ENCODE assay signal across 16 mouse cellular contexts in the genomic region with DNA sequence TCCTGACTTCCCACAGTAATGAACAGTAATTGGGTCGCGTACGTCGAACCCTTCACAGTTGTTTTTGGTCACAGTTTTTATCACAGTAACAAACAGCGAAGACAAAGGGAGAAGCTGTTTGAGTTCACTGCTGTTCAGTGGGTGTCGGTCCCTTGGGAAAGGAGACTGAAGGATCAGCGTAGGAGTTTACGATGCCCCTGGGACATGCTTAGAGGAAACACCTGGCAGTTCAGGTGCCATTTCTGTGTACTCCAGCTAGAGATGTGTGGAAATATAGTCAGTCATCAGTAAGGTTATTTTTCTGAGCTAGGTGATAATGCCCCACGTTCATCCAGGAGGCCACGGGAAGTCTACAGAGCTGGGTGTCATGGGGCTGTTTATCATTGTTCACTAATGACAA.
"Had no signal": no experiment of that assay in that cellular context is flagged by ENCODE, and none has a peak within 500 bp of the region (broad histone marks: within the 10 kb centered on the region; RNA-seq: fewer than 3 reads in every experiment).

No protein-coding gene starts in this region.

- DNase-seq: kidney, adult 8-10 months; liver; liver, embryonic 13.5 days; liver, postnatal 0 days; lung, postnatal 14 days; right cerebral cortex, postnatal 14 days; thymus, postnatal 14 days had no signal

- H3K27ac ChIP-seq: left cerebral cortex, adult 2 months; limb, embryonic 12.5 days; liver, embryonic 13.5 days; lung, embryonic 15.5 days; macrophage; neural tube, embryonic 13.5 days had no signal

- ATAC-seq: intestine, postnatal 0 days; liver, postnatal 0 days; midbrain, embryonic 16.5 days had no signal

- H3K9ac ChIP-seq: limb, embryonic 12.5 days; liver, embryonic 13.5 days; liver, postnatal 0 days; lung, embryonic 15.5 days; neural tube, embryonic 13.5 days had no signal

- H3K4me3 ChIP-seq: left cerebral cortex, adult 2 months; limb, embryonic 12.5 days; liver, embryonic 13.5 days; lung, embryonic 15.5 days; megakaryocyte, embryonic 14.5 days; neural tube, embryonic 13.5 days had no signal

- H3K36me3 ChIP-seq: limb, embryonic 12.5 days; liver, embryonic 13.5 days; lung, embryonic 15.5 days; neural tube, embryonic 13.5 days had no signal

- H3K9me3 ChIP-seq: limb, embryonic 12.5 days; liver, embryonic 13.5 days; lung, embryonic 15.5 days; megakaryocyte, embryonic 14.5 days; neural tube, embryonic 13.5 days had no signal

- H3K4me2 ChIP-seq: limb, embryonic 12.5 days; liver, embryonic 13.5 days; lung, embryonic 15.5 days; midbrain, embryonic 11.5 days; neural tube, embryonic 13.5 days had no signal

- H3K4me1 ChIP-seq: liver, embryonic 13.5 days had no signal

- H3K27me3 ChIP-seq: liver, embryonic 13.5 days; lung, embryonic 15.5 days had no signal
